Mouse (Mus musculus) brain, embryonic 14.5 days (tissue): ENCODE measurements around the gene Vmn2r124. TPM values are rescaled to one million over a fixed set of nuclear protein-coding genes. Genes with fewer than 3 reads are reported as not detected.
"Not testable (repeated sequence)": the region's sequence is repeated elsewhere in the genome, so short reads cannot be mapped to it uniquely, and the experiment has no call there.

Experiments
- DNase-seq: peaks from one replicate; pipeline ENCODE4 v3.0.0-alpha.2; 2011; ENCODE audit warnings: low read depth
- CTCF ChIP-seq: fragments of 200-500 bp; IDR thresholded peaks from 2 replicates; pipeline ENCODE4 v1.5.1; 2012; ENCODE audit warnings: inconsistent platforms, mild to moderate bottlenecking, moderate library complexity, borderline replicate concordance; ENCODE audit not compliant: insufficient read depth, insufficient read length; ENCODE audit errors: extremely low read depth
- POLR2A ChIP-seq: fragments of 200-500 bp; IDR thresholded peaks from 2 replicates; pipeline ENCODE4 v1.6.1; 2012; ENCODE audit warnings: mild to moderate bottlenecking, inconsistent platforms, borderline replicate concordance; ENCODE audit not compliant: poor library complexity, insufficient read depth, insufficient read length, severe bottlenecking; ENCODE audit errors: extremely low read depth
- polyA plus RNA-seq: library from polyadenylated mRNA; depleted of rRNA; stranded (reverse); fragments of >200 nt; gene quantifications from 2 replicates; pipeline ENCODE4 v1.2.3, GENCODE M21; 2012; rRNA removed

Gene Vmn2r124
- not detected in 2 replicates for polyA plus RNA-seq

DNA sequence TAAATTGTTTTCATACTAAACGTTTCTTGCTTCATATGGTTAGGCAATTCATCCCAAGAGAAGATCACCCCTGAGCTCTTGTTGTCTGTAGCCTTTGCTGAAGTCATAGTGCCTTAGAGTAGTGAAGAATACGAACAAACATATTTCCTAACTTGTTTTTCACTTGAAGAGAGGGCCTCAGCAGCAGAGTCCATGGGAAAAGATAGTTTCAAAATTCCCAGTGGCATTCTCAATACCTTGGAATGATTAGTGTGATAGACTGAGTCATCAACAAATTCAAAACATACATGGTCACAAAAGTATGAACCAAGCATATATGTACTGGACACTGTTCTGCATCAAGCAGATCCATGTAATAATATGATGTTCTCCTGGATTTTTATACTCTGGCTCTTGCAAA lies at the start of gene Vmn2r124:
Gene Vmn2r124, plus strand, starts transcription at position 301 of the 400 bp plus-strand sequence.
- DNase-seq: no peak
- TF ChIP-seq CTCF: no peak
- no peak for TF ChIP-seq POLR2A

DNA sequence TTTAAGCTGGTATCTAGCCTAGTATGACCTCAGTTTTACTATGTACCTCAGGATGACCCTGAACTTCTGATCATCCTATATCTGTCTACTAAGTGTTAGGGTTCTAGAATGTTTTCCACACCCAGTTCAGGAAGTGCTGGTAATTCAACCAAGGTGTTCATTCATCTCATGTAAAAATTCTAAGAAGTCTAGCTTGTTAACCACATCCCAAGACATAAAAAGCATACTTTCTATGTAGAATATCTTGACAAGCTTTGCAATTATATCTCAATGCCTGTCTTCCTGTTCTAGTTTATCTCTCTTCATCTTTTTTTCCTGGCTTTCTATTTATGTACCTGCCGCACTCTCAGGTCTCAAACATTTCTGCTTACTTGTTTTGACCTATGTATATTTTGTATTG lies 44.5 kb upstream of the Vmn2r124 start:
- no peak for TF ChIP-seq CTCF
- no peak for TF ChIP-seq POLR2A
- DNase-seq: no peak

DNA sequence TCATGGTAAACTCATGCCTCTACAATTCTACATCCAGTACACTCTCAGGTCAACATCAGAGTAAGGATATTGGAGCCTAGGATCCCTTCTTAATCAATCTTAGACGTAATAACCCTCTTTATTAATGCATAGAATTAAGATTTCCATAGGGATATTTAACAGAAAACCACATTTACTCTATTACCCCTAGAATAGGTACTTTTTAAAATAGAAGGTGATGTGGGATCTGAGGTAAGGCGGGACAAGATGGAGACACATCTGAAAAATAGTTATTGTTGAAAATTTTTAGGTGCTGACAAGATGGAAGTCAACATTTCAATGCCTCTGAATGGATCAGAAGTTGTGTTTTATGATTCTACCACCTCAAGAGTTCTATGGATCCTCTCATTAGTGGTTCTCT lies 27.8 kb upstream of the Vmn2r124 start, which contains the start of gene Fpr-rs4:
Gene Fpr-rs4, plus strand, starts transcription at position 301 of the 400 bp plus-strand sequence.
- DNase-seq: no peak
- TF ChIP-seq CTCF (no peak), POLR2A (no peak)

DNA sequence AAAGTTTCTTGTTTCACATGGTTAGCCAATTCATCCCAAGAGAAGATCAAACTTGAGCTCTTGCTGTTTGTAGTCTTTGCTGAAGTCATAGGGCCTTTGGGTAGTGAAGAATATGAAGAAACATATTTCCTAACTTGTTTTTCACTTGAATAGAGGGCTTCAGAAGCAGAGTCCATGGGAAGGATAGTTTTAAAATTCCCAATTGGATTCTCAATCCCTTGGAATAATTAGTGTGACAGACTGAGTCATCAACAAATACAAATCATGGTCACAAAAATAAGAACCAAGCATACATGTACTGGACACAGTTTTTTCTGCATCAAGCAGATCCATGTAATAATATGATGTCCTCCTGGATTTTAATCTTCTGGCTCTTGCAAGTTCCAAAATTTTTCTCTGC lies 35.5 kb downstream of the Vmn2r124 start, which contains the start of gene Vmn2r91:
Gene Vmn2r91, plus strand, starts transcription at position 301 of the 400 bp plus-strand sequence.
- DNase-seq: not testable (repeated sequence)

DNA sequence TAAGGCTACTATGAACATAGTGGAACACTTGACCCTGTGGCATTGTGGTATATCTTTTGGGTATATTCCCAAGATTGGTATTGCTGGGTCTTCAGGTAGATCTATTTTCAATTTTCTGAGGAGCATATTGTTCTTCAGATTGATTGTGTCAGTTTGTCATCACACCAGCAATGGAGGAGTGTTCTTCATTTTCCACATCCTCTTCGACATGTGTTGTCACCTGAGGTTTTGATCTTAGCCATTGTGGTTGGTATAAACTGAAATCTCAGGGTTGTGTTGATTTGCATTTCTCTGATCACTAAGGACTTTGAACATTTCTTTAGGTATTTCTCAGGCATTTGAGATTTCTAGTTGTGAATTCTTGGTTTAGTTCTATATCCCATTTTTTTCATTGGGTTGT lies 46.4 kb downstream of the Vmn2r124 start:
- DNase-seq: not testable (repeated sequence)

DNA sequence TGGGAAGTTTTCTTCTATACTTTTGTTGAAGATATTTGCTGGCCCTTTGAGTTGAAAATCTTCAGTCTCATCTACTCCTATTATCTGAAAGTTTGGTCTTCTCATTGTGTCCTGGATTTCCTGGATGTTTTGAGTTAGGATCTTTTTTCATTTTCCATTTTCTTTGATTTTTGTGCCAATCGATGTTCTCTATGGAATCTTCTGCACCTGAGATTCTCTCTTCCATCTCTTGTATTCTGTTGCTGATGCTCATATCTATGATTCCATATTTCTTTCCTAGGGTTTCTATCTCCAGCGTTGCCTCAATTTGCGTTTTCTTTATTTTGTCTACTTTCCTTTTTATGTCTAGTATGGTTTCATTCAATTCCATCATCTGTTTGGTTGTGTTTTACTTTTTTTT lies 53.0 kb downstream of the Vmn2r124 start:
- DNase-seq: not testable (repeated sequence)

Other genes starting within 250 kb of the Vmn2r124 start
- 58.8 and 80.4 TPM in 2 replicates for gene Spaca6, start 222.3 kb upstream of the Vmn2r124 start, polyA plus RNA-seq
- 0.11 and 0.25 TPM in 2 replicates for gene Has1, start 194.2 kb upstream of the Vmn2r124 start, polyA plus RNA-seq
- gene Fpr1, start 165.5 kb upstream of the Vmn2r124 start, polyA plus RNA-seq: 0.05 TPM in 1 of 2 replicates, not detected in the other
- gene Fpr2, start 161.6 kb upstream of the Vmn2r124 start, polyA plus RNA-seq: 0.23 and 0.46 TPM in 2 replicates
- gene Fpr3, start 161.6 kb upstream of the Vmn2r124 start, polyA plus RNA-seq: not detected in 2 replicates
- gene Fpr-rs4, start 27.7 kb upstream of the Vmn2r124 start, polyA plus RNA-seq: not detected in 2 replicates
- gene Vmn2r91, start 35.6 kb downstream of the Vmn2r124 start, polyA plus RNA-seq: not detected in 2 replicates
- gene Vmn2r92, start 102.5 kb downstream of the Vmn2r124 start, polyA plus RNA-seq: not detected in 2 replicates
- gene Vmn2r94, start 228.3 kb downstream of the Vmn2r124 start, polyA plus RNA-seq: not detected in 2 replicates
- gene Vmn2r93, start 248.7 kb downstream of the Vmn2r124 start, polyA plus RNA-seq: not detected in 2 replicates